Mouse (Mus musculus) lung, adult 2 months (tissue): ENCODE measurements at regions not wholly inside any gene's neighbourhood (a gene's known extent, or its start where the extent isn't known, plus 50 kb on each side); places are given as distances from the start of the nearest gene placed in this dataset.

Source experiments
- DNase-seq: peaks from one replicate; pipeline ENCODE4 v3.0.0; 2022
- H3K4me1 ChIP-seq: fragments of 200-500 bp; 2 replicates; pipeline ENCODE4 v1.6.1; 2011; ENCODE audit warnings: low read length; ENCODE audit not compliant: control insufficient read depth, insufficient read depth
- H3K4me3 ChIP-seq: fragments of 200-500 bp; replicated peaks from 2 replicates; pipeline ENCODE3; 2011; ENCODE audit warnings: low read depth, mild to moderate bottlenecking, control low read depth, low read length; ENCODE audit errors: extremely low read depth
- CTCF ChIP-seq: fragments of 200-500 bp; IDR thresholded peaks from 2 replicates; pipeline ENCODE4 v1.5.1; 2011; ENCODE audit warnings: mild to moderate bottlenecking, low read length, control low read depth; ENCODE audit not compliant: insufficient read depth
- POLR2A ChIP-seq: fragments of 200-500 bp; IDR thresholded peaks from 2 replicates; pipeline ENCODE4 v1.6.1; 2011; ENCODE audit warnings: low read depth, mild to moderate bottlenecking, control low read depth, low read length, borderline replicate concordance; ENCODE audit errors: extremely low read depth
- WGBS: fragments of 180-500 bp; shearing (Covaris S2); methylation state at CpG from one replicate; pipeline ENCODE4 v1.1.7; 2018; 5-methylcytosine and 5-hydroxymethylcytosine counted together

GRCm38 (mm10) chr5:112110306-112110969 is 141.9 kb downstream of the Cryba4 start:
- TF ChIP-seq POLR2A: no peak
- TF ChIP-seq CTCF: no peak
- 61% methylated on average over 22 of the region's 22 CpGs for WGBS
- Histone ChIP-seq H3K4me1 (no peaks in the 10 kb centered on the region), H3K4me3 (no peak overlapping the region)
- DNase-seq: no peak

GRCm38 (mm10) chr5:112120766-112121165 is 131.6 kb downstream of the Cryba4 start:
- no peaks in the 10 kb centered on the region for H3K4me1 ChIP-seq
- 66% methylated on average over 6 of the region's 6 CpGs for WGBS
- TF ChIP-seq POLR2A (no peak), CTCF (no peak)
- H3K4me3 ChIP-seq: no peak overlapping the region
- DNase-seq: no peak

- 70% methylated on average over 9 of the region's 9 CpGs for WGBS
- no peak for DNase-seq
- TF ChIP-seq POLR2A (no peak), CTCF (no peak)
- H3K4me3 ChIP-seq: no peak overlapping the region
- no peaks in the 10 kb centered on the region for H3K4me1 ChIP-seq
These were observed 130.8 kb downstream of the Cryba4 start for GRCm38 (mm10) chr5:112121554-112121953.

GRCm38 (mm10) chr5:112122581-112122980 is 129.7 kb downstream of the Cryba4 start:
- 10% methylated on average over 5 of the region's 5 CpGs for WGBS
- no peak for TF ChIP-seq POLR2A
- no peak for TF ChIP-seq CTCF

GRCm38 (mm10) chr5:112127171-112127570 is 125.1 kb downstream of the Cryba4 start:
- Histone ChIP-seq H3K4me1 (no peaks in the 10 kb centered on the region), H3K4me3 (no peak overlapping the region)
- no peak for DNase-seq
- WGBS: 56% methylated on average over 4 of the region's 4 CpGs
- TF ChIP-seq POLR2A: no peak
- TF ChIP-seq CTCF: no peak

More at GRCm38 (mm10) chr5:112122581-112122980, 129.7 kb downstream of the Cryba4 start:
- Histone ChIP-seq H3K4me3 (no peak overlapping the region), H3K4me1 (no peaks in the 10 kb centered on the region)
- no peak for DNase-seq

GRCm38 (mm10) chr5:112132746-112133145 is 119.6 kb downstream of the Cryba4 start:
- no peak overlapping the region for H3K4me3 ChIP-seq
- 93% methylated on average over 1 of the region's 1 CpGs for WGBS
- TF ChIP-seq CTCF: no peak
- no peak for TF ChIP-seq POLR2A
- no peak for DNase-seq
- H3K4me1 ChIP-seq: no peaks in the 10 kb centered on the region

GRCm38 (mm10) chr5:112133688-112134573 is 118.4 kb downstream of the Cryba4 start:
- no peak for DNase-seq
- TF ChIP-seq CTCF (no peak), POLR2A (no peak)
- 76% methylated on average over 21 of the region's 21 CpGs for WGBS
- Histone ChIP-seq H3K4me1 (no peaks in the 10 kb centered on the region), H3K4me3 (no peak overlapping the region)

- no peaks in the 10 kb centered on the region for H3K4me1 ChIP-seq
- no peak for DNase-seq
- no peak overlapping the region for H3K4me3 ChIP-seq
- TF ChIP-seq CTCF: no peak
- TF ChIP-seq POLR2A: no peak
- WGBS: 33% methylated on average over 13 of the region's 14 CpGs
These were observed 115.7 kb downstream of the Cryba4 start for GRCm38 (mm10) chr5:112136646-112137045.

GRCm38 (mm10) chr5:112138246-112138645 is 114.1 kb downstream of the Cryba4 start:
- WGBS: 68% methylated on average over 3 of the region's 3 CpGs
- Histone ChIP-seq H3K4me3 (no peak overlapping the region), H3K4me1 (no peaks in the 10 kb centered on the region)
- no peak for DNase-seq
- no peak for TF ChIP-seq POLR2A
- no peak for TF ChIP-seq CTCF
